In the genomic region with DNA sequence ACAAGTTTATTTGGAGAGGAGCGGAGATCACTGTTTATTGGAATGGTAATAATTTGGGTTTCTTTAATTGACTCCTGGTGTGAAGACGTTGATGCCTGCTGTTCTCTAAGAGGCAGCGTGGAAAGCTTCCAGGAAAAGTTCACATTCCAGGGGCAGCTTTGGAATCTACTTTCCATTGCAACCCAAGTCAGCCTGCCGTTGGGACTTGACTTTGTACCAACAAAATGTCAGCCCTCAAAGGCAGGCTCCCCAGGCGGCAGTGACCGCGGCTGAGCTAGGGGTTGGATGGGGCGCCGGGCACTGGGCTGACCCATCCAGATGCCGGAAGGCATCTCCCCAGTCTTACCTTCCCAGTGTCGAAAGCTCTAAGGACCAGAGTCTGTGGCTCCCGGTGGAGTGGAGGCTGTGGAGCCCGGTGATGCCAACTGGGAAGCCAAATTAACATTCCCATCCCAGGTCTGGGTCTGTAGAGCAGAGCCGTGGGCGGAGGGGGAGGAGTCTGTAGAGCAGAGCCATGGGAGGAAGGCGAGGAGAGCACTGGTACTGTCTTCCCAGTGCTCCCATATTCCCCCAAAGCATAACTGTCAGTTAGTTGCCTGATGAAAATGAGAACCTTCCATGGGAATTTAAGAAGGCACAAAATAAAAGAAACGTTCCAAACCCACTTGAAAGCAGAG, we compare ENCODE assay signal across 11 mouse cellular contexts. TPM values are rescaled to one million over a fixed set of nuclear protein-coding genes. Genes with fewer than 3 reads are reported as not detected.
A peak's percentile ranks its signal among the peaks of the same experiment; 100 is the strongest.
DNase-seq lines count a peak whose midpoint lies in the region; ATAC-seq and TF ChIP-seq lines count a peak whose summit lies in the region.
"Had no signal": no experiment of that assay in that cellular context is flagged by ENCODE, and none has a peak within 500 bp of the region (broad histone marks: within the 10 kb centered on the region; RNA-seq: fewer than 3 reads in every experiment).

No protein-coding gene starts in this region.

- TF ChIP-seq EP300 in heart, adult 2 months (IDR thresholded peaks at IDR 0.05; ENCODE audit: insufficient read depth, low read depth, low read length), result no peak

- no peak for TF ChIP-seq CTCF in heart, adult 2 months (IDR thresholded peaks at IDR 0.05)

- H3K4me1 ChIP-seq in midbrain, embryonic 14.5 days (ENCODE audit: control insufficient read depth, insufficient read depth, low read length), result no peaks in the 10 kb centered on the region
- no peaks in the 10 kb centered on the region for H3K4me1 ChIP-seq in midbrain, embryonic 16.5 days (ENCODE audit: control insufficient read depth, insufficient read depth, low read length)
- no peaks in the 10 kb centered on the region for H3K4me1 ChIP-seq in heart, adult 2 months (ENCODE audit: control insufficient read depth, insufficient read depth, low read length)
- peaks cover 9% of the 10 kb centered on the region for H3K4me1 ChIP-seq in neural tube, embryonic 15.5 days

- H3K36me3 ChIP-seq in midbrain, embryonic 14.5 days (ENCODE audit: control insufficient read depth, insufficient read depth, low read length), result no peaks in the 10 kb centered on the region
- no peaks in the 10 kb centered on the region for H3K36me3 ChIP-seq in midbrain, embryonic 16.5 days (ENCODE audit: control insufficient read depth, insufficient read depth, low read length)
- no peaks in the 10 kb centered on the region for H3K36me3 ChIP-seq in heart, adult 2 months (ENCODE audit: control insufficient read depth, insufficient read depth, low read length)
- no peaks in the 10 kb centered on the region for H3K36me3 ChIP-seq in neural tube, embryonic 15.5 days

- DNase-seq in midbrain, embryonic 14.5 days, result peak; percentile 25
- peak; percentile 20 to 33 for DNase-seq in heart, adult 2 months
- peak; percentile 30 for DNase-seq in kidney, postnatal 10 days
- DNase-seq in testis, postnatal 10 days (ENCODE audit: low spot score), result no peak
- DNase-seq in adrenal gland, adult 2 months, result no peak
- DNase-seq in cerebellum, adult 8-10 months, result no peak

- no peak overlapping the region for H3K4me2 ChIP-seq in midbrain, embryonic 14.5 days (ENCODE audit: low read length)
- no peak overlapping the region for H3K4me2 ChIP-seq in midbrain, embryonic 16.5 days (ENCODE audit: low read length)
- peak overlapping the region; percentile 25; the same call in 1 of the 2 replicates for H3K4me2 ChIP-seq in neural tube, embryonic 15.5 days

- 39% methylated on average over 17 of the region's 17 CpGs for WGBS in midbrain, embryonic 14.5 days
- WGBS in midbrain, embryonic 16.5 days, result 33% methylated on average over 17 of the region's 17 CpGs
- 32% methylated on average over 17 of the region's 17 CpGs for WGBS in heart, adult 2 months
- 33% methylated on average over 17 of the region's 17 CpGs for WGBS in neural tube, embryonic 15.5 days

- intact Hi-C loops in heart, adult 2 months (cut with DNase I), result no loop called here

- no peaks in the 10 kb centered on the region for H3K9me3 ChIP-seq in midbrain, embryonic 14.5 days (ENCODE audit: control insufficient read depth, low read length)
- no peaks in the 10 kb centered on the region for H3K9me3 ChIP-seq in midbrain, embryonic 16.5 days (replicated peaks; ENCODE audit: control insufficient read depth, low read length, poor library complexity, severe bottlenecking)
- H3K9me3 ChIP-seq in neural tube, embryonic 15.5 days (replicated peaks), result no peaks in the 10 kb centered on the region

- H3K9ac ChIP-seq in midbrain, embryonic 14.5 days (replicated peaks; ENCODE audit: low read length), result no peak overlapping the region
- no peak overlapping the region for H3K9ac ChIP-seq in midbrain, embryonic 16.5 days (ENCODE audit: low read depth, low read length)
- no peak overlapping the region for H3K9ac ChIP-seq in heart, adult 2 months (ENCODE audit: low read depth, low read length)
- H3K9ac ChIP-seq in neural tube, embryonic 15.5 days (replicated peaks), result no peak overlapping the region

- ATAC-seq in midbrain, embryonic 14.5 days (ENCODE audit: low FRiP score, low TSS enrichment), result no peak
- ATAC-seq in midbrain, embryonic 16.5 days, result no peak
- peak; percentile 30; the same call in 1 of the 2 replicates for ATAC-seq in neural tube, embryonic 15.5 days (ENCODE audit: low FRiP score)
- ATAC-seq: Patski had no signal

- H3K79me2 ChIP-seq in heart, adult 2 months (replicated peaks; ENCODE audit: control insufficient read depth, insufficient read depth, low read length), result no peaks in the 10 kb centered on the region

- no peak for TF ChIP-seq POLR2A in heart, adult 2 months (IDR thresholded peaks at IDR 0.05; ENCODE audit: insufficient read depth, low read depth, low read length)

- no peak overlapping the region for H3K27ac ChIP-seq in midbrain, embryonic 14.5 days (replicated peaks; ENCODE audit: low read depth, low read length)
- H3K27ac ChIP-seq in midbrain, embryonic 16.5 days (ENCODE audit: low read length), result no peak overlapping the region
- no peak overlapping the region for H3K27ac ChIP-seq in heart, adult 2 months
- H3K27ac ChIP-seq in neural tube, embryonic 15.5 days (replicated peaks), result no peak overlapping the region

- H3K4me3 ChIP-seq in midbrain, embryonic 14.5 days (replicated peaks; ENCODE audit: low read depth, low read length), result no peak overlapping the region
- no peak overlapping the region for H3K4me3 ChIP-seq in midbrain, embryonic 16.5 days (ENCODE audit: low read depth, low read length)
- H3K4me3 ChIP-seq in heart, adult 2 months, result no peak overlapping the region
- no peak overlapping the region for H3K4me3 ChIP-seq in neural tube, embryonic 15.5 days (replicated peaks)

- H3K27me3 ChIP-seq in midbrain, embryonic 14.5 days (ENCODE audit: control insufficient read depth, insufficient read depth, low read length), result no peaks in the 10 kb centered on the region
- H3K27me3 ChIP-seq in midbrain, embryonic 16.5 days (ENCODE audit: control insufficient read depth, insufficient read depth, low read depth, low read length), result no peaks in the 10 kb centered on the region
- no peaks in the 10 kb centered on the region for H3K27me3 ChIP-seq in heart, adult 2 months (ENCODE audit: control insufficient read depth, insufficient read depth, low read length)
- H3K27me3 ChIP-seq in neural tube, embryonic 15.5 days (replicated peaks), result 0 out of 2 replicates have a peak, but pooled peaks cover 2% of the 10 kb centered on the region
- H3K27me3 ChIP-seq: Patski had no signal

RNA-seq across cellular contexts. Expression of gene Gm973, which starts 7.5 kb away (rescaled TPM):
- polyA plus RNA-seq in midbrain, embryonic 14.5 days (2014; fragmentation: Nextera tagmentation; extraction: Ambion mirVana), result 7.9 and 10.3 TPM in 2 replicates
- polyA plus RNA-seq in midbrain, embryonic 16.5 days (2015; fragmentation: Nextera tagmentation; extraction: Ambion mirVana), result 11.8 and 14.1 TPM in 2 replicates
- total RNA-seq in heart, adult 2 months (2021), result under 1 TPM in 1 of 2 experiments, not detected in 1; 0.30 TPM
- polyA plus RNA-seq in heart, adult 2 months (2012; rRNA removed), result 0.29 and 0.45 TPM in 2 replicates
- polyA plus RNA-seq in neural tube, embryonic 15.5 days (2015; fragmentation: Nextera tagmentation; extraction: Ambion mirVana), result 9.6 and 10.0 TPM in 2 replicates
- total RNA-seq in adrenal gland, adult 2 months (2021), result 10 to 100 TPM in 1 of 2 experiments, 1 to 10 TPM in 1; 1.4 to 40.9 TPM
- polyA plus RNA-seq in adrenal gland, adult 2 months (2012; rRNA removed), result 0.46 and 0.83 TPM in 2 replicates
- total RNA-seq: liver, adult 2 months had no signal
- polyA plus RNA-seq: liver, adult 2 months; spleen, adult 2 months had no signal

RNA-seq across cellular contexts. Expression of gene Fzd7, which starts 26.4 kb away (rescaled TPM):
- polyA plus RNA-seq in midbrain, embryonic 14.5 days (2014; fragmentation: Nextera tagmentation; extraction: Ambion mirVana), result 4.2 TPM in 2 replicates
- 2.6 and 3.2 TPM in 2 replicates for polyA plus RNA-seq in midbrain, embryonic 16.5 days (2015; fragmentation: Nextera tagmentation; extraction: Ambion mirVana)
- 1 to 10 TPM; 5.3 to 7.0 TPM for total RNA-seq in heart, adult 2 months (2021)
- polyA plus RNA-seq in heart, adult 2 months (2012; rRNA removed), result 5.8 TPM in 2 replicates
- polyA plus RNA-seq in neural tube, embryonic 15.5 days (2015; fragmentation: Nextera tagmentation; extraction: Ambion mirVana), result 3.5 and 4.5 TPM in 2 replicates
- total RNA-seq in adrenal gland, adult 2 months (2021), result 10 to 100 TPM in 1 of 2 experiments, 1 to 10 TPM in 1; 9.9 to 16.7 TPM
- 20.1 and 22.0 TPM in 2 replicates for polyA plus RNA-seq in adrenal gland, adult 2 months (2012; rRNA removed)

Comparison
In these comparisons a context has a peak if more than half of its experiments do, and no peak if none do; other contexts are left out.
1. DNase-seq: peak in midbrain, embryonic 14.5 days (single experiment), heart, adult 2 months (2 of 2) and kidney, postnatal 10 days (single experiment); none in testis, postnatal 10 days (single experiment), adrenal gland, adult 2 months (single experiment) and cerebellum, adult 8-10 months (single experiment).